8 mouse cellular contexts compared by ENCODE assay signal in the genomic region with DNA sequence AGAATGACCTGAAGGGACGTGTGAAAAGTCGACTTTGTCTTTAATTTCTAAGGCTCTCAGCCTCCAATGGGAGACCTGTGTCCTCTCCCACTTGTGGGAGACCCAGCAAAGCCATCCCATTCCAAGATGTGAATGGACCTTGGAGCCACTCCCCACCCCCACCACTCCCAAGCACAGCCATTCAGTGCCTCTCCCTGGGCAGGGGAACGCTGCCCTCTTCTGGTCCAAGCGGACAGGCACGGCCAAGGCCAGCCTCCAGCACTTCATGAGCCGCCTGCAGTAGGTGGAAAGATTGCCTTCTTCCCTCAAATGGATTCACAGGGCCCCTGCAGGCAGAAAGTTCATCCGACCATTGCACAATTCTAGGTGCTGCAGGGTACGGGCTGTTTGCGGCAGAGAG.
DNase-seq lines count a peak whose midpoint lies in the region; ATAC-seq and TF ChIP-seq lines count a peak whose summit lies in the region.

No protein-coding gene starts in this region.

- no peaks in the 10 kb centered on the region for H3K9me3 ChIP-seq in hindbrain, postnatal 0 days (ENCODE audit: low read length)

- H3K27ac ChIP-seq in embryonic fibroblast, embryonic 13.5 days (ENCODE audit: insufficient read depth, low read length), result no peak overlapping the region
- no peak overlapping the region for H3K27ac ChIP-seq in hindbrain, postnatal 0 days

- peak; percentile 88 for TF ChIP-seq CTCF in embryonic fibroblast, embryonic 13.5 days (IDR thresholded peaks at IDR 0.05; ENCODE audit: borderline replicate concordance, insufficient read depth, low read length)
- peak; percentile 89 for TF ChIP-seq CTCF in hindbrain, postnatal 0 days (IDR thresholded peaks at IDR 0.05; ENCODE audit: low read depth)

- H3K4me1 ChIP-seq in embryonic fibroblast, embryonic 13.5 days (ENCODE audit: control insufficient read depth, insufficient read depth, low read length), result no peaks in the 10 kb centered on the region
- H3K4me1 ChIP-seq in hindbrain, postnatal 0 days (ENCODE audit: insufficient read depth, low read length), result no peaks in the 10 kb centered on the region

- H3K36me3 ChIP-seq in hindbrain, postnatal 0 days (ENCODE audit: insufficient read depth, low read length), result no peaks in the 10 kb centered on the region

- 0 out of 2 replicates have a peak, but pooled peaks have one; percentile 64 for ATAC-seq in hindbrain, postnatal 0 days
- ATAC-seq in erythroid progenitor cell, adult 5-6 weeks (replicated peaks; ENCODE audit: low FRiP score, poor library complexity, severe bottlenecking), result no peak

- H3K4me2 ChIP-seq in hindbrain, postnatal 0 days (ENCODE audit: low read depth, low read length), result no peak overlapping the region

- H3K27me3 ChIP-seq in hindbrain, postnatal 0 days (ENCODE audit: insufficient read depth, low read length), result peaks cover 54% of the 10 kb centered on the region

- no peak for TF ChIP-seq POLR2A in embryonic fibroblast, embryonic 13.5 days (IDR thresholded peaks at IDR 0.05; ENCODE audit: low read depth, low read length)

- whole genome bisulfite sequencing in hindbrain, postnatal 0 days, result 17% methylated on average over 9 of the region's 9 CpGs

- H3K9ac ChIP-seq in hindbrain, postnatal 0 days (replicated peaks; ENCODE audit: low read length), result no peak overlapping the region

- no peak overlapping the region for H3K4me3 ChIP-seq in embryonic fibroblast, embryonic 13.5 days (ENCODE audit: insufficient read depth, low read length)
- no peak overlapping the region for H3K4me3 ChIP-seq in hindbrain, postnatal 0 days (ENCODE audit: low read length)

- DNase-seq in gastrocnemius, postnatal 14 days, result peak; percentile 39
- DNase-seq in gastrocnemius, postnatal 25 days, result no peak
- DNase-seq in NIH3T3 (ENCODE audit: low read depth), result peak; percentile 80
- DNase-seq in hindbrain, postnatal 0 days (ENCODE audit: low spot score), result peak; percentile 71
- DNase-seq in left cerebral cortex, postnatal 4 days, result peak; percentile 80
- peak; percentile 78 for DNase-seq in retina, postnatal 1 day

- intact Hi-C loops in gastrocnemius, postnatal 14 days (cut with DNase I; ENCODE audit: low total_unique reads), result no loop called here
- intact Hi-C loops in left cerebral cortex, postnatal 4 days (cut with DNase I), result no loop called here
